Comparison of ENCODE assay signal across 16 mouse cellular contexts in genomic region chr5:150122571-150122970, GRCm38 (mm10). TPM values are rescaled to one million over a fixed set of nuclear protein-coding genes. Genes with fewer than 3 reads are reported as not detected.
A peak's percentile ranks its signal among the peaks of the same experiment; 100 is the strongest.
DNase-seq lines count a peak whose midpoint lies in the region; ATAC-seq and TF ChIP-seq lines count a peak whose summit lies in the region.
"Had no signal": no experiment of that assay in that cellular context is flagged by ENCODE, and none has a peak within 500 bp of the region (broad histone marks: within the 10 kb centered on the region; RNA-seq: fewer than 3 reads in every experiment).

No protein-coding gene starts in this region.

- H3K27ac ChIP-seq in left cerebral cortex, adult 2 months = peak overlapping the region; percentile 29
- H3K27ac ChIP-seq: embryonic facial prominence, embryonic 12.5 days; heart, embryonic 15.5 days; liver, embryonic 12.5 days; lung, embryonic 15.5 days; neural tube, embryonic 12.5 days had no signal

- intact Hi-C loops in left cerebral cortex, adult 2 months (cut with DNase I) = no loop called here

- TF ChIP-seq CTCF in left cerebral cortex, adult 2 months (IDR thresholded peaks at IDR 0.05) = no peak

- no peak for ATAC-seq in inflammation-experienced regulatory T-cells, adult 6 months
- ATAC-seq: activated CD4-positive, CD25-positive, alpha-beta regulatory T cell, adult 4 months; liver, embryonic 12.5 days had no signal

- no peak overlapping the region for H3K4me3 ChIP-seq in left cerebral cortex, adult 2 months
- H3K4me3 ChIP-seq: embryonic facial prominence, embryonic 12.5 days; heart, embryonic 15.5 days; liver, embryonic 12.5 days; lung, embryonic 15.5 days; neural tube, embryonic 12.5 days had no signal

- peak; percentile 18 for DNase-seq in adrenal gland, adult 8-10 months
- no peak for DNase-seq in adrenal gland, adult 18-20 months (ENCODE audit: low spot score in 2 of 2)
- peak in 1 of 2 experiments; percentile 47 for DNase-seq in left cerebral cortex, adult 2 months (ENCODE audit: extremely low spot score in 1 of 2, low spot score in 2 of 2)
- no peak for DNase-seq in left cerebral cortex, adult 11 months (ENCODE audit: low spot score)
- DNase-seq in layer of hippocampus, postnatal 14 days (ENCODE audit: low spot score in 2 of 2) = peak; percentile 50 to 63
- DNase-seq in right cerebral cortex, postnatal 25 days = peak; percentile 53
- no peak for DNase-seq in spleen, postnatal 14 days (ENCODE audit: low spot score in 2 of 2)
- DNase-seq: kidney, adult 11 months; kidney, postnatal 10 days had no signal

RNA-seq across cellular contexts. Expression of gene Fry, which starts 4.1 kb away (rescaled TPM):
- total RNA-seq in adrenal gland, adult 8-10 months (2022) = 10 to 100 TPM; 27.2 to 38.9 (median 27.8) TPM
- 10 to 100 TPM; 34.4 to 45.1 TPM for total RNA-seq in adrenal gland, adult 18-20 months (2021)
- total RNA-seq in left cerebral cortex, adult 2 months (2021) = 100 to 1,000 TPM; 194 to 203 TPM
- total RNA-seq in layer of hippocampus, postnatal 14 days (2021) = 100 to 1,000 TPM; 228 to 239 TPM
- 10 to 100 TPM; 15.9 to 25.3 (median 22.3) TPM for polyA plus RNA-seq in inflammation-experienced regulatory T-cells, adult 6 months (2017; shearing (Covaris generic))

Comparison
In these comparisons a context has a peak if more than half of its experiments do, and no peak if none do; other contexts are left out.
1. DNase-seq: peak in adrenal gland, adult 8-10 months (single experiment), layer of hippocampus, postnatal 14 days (2 of 2) and right cerebral cortex, postnatal 25 days (single experiment); none in adrenal gland, adult 18-20 months (0 of 2), left cerebral cortex, adult 11 months (single experiment) and spleen, postnatal 14 days (0 of 2).
2. RNA of gene Fry, which starts 4.1 kb away (total RNA-seq): 228 to 239 TPM in layer of hippocampus, postnatal 14 days and 194 to 203 TPM in left cerebral cortex, adult 2 months; 34.4 to 45.1 TPM in adrenal gland, adult 18-20 months and 27.2 to 38.9 TPM in adrenal gland, adult 8-10 months; every median in the first group is over 4 times any median in the second.